Mouse (Mus musculus) spleen, postnatal 14 days (tissue): ENCODE results near the gene Gm21974.
A peak's percentile ranks its signal among the peaks of the same experiment; 100 is the strongest.
"Not testable (repeated sequence)": the region's sequence is repeated elsewhere in the genome, so short reads cannot be mapped to it uniquely, and the experiment has no call there.

Source experiments
- DNase-seq, 2 experiments: peaks; one replicate each; pipeline ENCODE4 v3.0.0; 2021 to 2022; ENCODE audit warnings: low spot score in 2 of 2

Gm21974 gene

DNA sequence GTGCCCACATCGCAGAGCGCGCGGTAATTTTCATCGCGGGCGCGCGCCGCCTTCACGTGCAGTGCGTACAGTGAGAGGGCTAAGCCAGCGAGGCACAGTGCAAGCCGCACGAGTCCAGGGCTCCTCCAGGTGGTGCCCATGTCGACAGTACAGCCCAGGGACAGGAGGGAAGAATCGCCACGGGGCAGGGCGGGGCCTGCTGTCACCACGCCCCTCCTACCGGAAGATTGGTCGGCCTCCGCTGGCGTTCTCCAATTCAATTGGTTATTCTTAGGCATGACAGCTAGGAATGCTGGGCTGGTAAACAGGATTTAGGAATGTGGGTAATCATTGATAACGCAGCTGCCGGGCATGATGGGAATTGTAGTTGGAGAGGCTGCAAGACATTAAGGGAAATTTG is at the start of gene Gm21974, which contains the start of gene Vkorc1:
TSS of gene Gm21974 (minus strand) at position 13 of the 400 bp plus-strand sequence.
TSS of gene Vkorc1 (minus strand) at position 176 of the 400 bp plus-strand sequence.
- DNase-seq, result peak; percentile 82

DNA sequence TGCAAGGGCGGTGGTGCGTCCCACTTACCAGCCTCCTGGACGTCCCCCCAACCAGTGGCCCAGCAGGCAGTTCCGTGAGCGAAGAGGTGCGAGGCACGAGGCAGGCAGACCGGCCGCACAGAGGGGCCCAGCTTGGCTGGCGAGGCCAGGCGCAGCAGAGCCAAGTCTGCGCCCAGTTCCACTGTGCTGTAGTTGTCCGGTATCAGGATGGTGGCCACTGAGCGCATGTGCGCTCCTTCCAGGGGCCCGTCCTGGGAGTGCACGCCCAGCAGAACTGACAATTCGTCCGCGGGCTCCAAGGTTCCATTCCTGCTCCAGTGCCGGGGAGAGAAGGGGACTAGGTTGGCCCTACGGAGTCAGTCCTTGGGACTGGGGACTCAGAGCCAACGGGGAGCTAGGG is 49.4 kb upstream of the Gm21974 start:
- DNase-seq, result no peak

DNA sequence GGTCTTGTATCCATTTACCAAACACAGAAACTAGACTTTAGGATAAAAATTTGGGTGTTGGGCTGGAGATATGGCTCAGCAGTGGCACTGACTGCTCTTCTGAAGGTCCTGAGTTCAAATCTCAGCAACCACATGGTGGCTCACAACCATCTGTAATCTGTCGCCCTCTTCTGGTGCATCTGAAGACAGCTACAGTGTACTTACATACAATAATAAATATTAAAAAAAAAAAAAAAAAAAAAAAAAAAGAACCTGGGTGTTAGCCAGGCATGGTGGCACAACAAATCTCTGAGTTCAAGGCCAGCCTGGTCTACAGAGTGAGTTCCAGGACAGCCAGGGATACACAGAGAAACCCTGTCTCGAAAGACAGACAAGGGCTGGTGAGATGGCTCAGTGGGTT is 46.8 kb upstream of the Gm21974 start:
- DNase-seq, result not testable (repeated sequence)

DNA sequence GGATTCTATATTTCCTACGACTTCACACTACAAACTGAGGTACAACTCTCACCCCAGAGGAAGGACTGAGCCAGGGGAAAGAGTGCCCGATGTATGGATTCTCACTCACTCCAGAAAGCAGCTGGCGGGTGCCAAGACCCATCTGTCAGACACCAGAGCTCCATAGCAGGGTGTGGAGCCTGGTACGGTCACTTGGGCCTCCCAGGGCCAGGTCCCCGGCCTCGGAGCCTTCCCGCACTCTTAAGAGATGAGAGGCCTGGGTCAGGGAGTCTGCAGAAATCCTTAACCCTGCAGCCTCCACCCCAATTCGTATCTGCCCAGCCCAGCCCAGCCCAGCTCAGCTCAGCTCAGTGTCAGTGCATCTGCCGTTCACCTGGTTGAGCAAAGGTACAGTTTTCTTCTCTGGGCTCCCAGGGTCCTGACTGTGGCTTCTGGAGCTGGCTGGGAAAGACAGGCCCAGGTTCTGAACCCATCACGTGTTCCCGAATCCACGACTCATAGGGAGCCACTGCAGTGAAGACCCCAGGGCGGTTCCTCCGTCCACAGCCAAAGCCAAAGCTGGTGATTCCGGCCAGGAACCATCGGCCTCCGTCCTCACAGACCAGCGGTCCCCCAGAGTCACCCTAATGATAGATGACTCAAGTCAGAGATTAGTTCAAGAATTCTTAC is 41.1 kb upstream of the Gm21974 start:
- no peak for DNase-seq

DNA sequence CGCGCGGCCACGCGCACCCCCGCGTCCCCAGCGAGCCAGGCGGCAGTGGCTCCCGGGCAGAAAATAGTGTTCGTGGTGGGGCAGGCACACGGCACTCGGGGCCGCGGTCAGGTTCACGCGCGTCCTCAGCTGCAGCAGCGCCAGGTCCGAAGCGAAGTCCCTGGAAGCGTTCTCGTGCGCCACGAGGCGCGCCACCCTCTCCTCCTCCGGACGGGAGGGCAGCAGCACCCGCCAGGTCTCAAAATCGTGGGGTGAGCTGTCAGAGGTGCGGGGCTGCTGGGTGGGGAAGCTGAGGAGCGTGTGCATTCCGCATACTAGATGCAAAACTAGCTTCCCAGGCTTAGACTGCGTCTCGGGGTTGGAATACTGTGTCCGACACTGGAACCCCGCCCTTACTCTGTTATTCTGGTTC is 40.5 kb upstream of the Gm21974 start:
- DNase-seq, result no peak

DNA sequence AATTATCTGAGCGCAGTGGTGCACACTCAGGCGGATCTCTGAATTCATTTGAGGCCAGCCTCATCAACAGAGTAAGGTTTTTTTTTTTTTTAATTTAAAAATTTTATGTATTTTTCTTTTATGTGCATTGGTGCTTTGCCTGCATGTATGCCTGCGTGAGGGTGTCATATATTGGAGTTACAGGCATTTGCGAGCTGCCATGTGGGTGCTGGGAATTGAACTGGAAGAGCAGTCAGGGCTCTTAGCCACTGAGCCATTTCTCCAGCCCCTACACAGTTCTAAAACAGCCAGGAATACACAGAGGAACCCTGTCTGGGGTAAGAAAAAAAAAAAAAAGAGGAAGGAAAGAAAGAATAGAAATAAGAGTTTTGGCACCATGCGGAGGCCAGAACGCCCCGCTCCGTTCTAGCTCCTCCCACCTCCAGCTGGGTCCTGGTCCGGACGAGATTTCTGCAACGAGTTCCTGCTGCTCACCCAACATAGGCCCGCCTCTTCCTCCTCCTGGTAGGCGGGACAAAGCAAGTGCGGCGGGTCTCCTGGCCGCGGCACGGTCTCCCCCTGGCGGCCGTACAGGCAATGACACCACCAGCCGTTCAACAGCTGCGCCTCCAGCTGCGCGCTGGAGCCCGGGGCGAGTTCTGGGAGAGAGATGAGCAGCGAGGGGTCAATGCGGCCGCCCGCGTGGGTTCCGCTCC is 39.9 kb upstream of the Gm21974 start:
- DNase-seq, result peak; percentile 89 to 94

DNA sequence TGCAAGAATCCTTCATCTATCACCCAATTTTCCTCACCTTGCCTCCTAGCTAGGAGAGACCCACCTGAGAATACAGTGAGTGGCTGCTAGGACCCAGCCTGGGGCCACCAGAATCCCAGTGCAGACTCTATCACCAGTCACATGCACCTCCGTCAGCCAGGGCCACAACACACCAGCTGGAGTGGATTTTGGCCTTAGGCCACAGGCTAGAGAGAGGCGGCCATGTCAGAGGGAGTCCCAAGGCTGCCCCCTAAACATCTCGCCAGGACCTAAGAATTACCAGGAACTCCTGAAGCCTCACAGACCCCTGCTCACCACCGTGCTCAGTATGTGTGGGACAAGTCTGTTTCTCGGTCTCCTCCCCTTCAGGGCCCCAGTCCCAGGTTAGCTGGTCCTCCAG is 38.8 kb upstream of the Gm21974 start:
- no peak for DNase-seq

DNA sequence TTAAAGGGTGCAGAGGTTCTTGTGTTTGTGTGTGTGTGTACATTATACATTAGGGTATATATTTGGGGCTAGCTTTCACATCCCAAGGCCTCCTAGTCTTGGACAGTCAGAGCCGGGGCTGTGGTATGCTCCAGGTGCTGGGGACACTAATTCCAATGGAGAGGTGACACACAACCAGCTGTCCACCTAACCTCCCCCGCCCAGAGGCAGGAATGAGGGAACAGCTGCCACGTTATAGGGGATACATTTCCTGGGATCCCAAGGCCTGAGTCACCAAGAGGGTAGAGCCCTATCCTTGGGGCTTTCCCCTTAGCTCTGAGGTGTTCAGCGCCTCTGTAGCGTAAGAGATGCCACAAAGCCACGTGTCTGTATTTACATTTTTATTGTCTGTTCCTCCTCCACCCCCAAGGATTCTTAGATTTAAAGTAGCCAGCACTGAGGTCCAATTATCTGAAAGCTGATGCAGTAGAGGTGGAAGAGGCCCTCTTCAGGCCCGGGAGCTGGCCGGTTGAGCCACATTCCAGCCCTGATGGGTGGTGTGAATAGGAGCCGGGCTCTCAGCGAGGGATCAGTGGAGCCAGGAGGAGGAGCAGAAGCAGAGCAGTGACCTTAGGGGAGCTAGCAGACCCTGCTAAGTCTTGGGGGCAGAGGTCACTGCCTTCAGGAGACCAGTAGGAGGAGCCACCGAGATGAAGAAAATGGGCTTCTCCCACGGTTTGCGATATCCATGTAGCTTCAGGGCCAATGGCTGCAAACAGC is 37.2 kb upstream of the Gm21974 start:
- DNase-seq, result no peak

DNA sequence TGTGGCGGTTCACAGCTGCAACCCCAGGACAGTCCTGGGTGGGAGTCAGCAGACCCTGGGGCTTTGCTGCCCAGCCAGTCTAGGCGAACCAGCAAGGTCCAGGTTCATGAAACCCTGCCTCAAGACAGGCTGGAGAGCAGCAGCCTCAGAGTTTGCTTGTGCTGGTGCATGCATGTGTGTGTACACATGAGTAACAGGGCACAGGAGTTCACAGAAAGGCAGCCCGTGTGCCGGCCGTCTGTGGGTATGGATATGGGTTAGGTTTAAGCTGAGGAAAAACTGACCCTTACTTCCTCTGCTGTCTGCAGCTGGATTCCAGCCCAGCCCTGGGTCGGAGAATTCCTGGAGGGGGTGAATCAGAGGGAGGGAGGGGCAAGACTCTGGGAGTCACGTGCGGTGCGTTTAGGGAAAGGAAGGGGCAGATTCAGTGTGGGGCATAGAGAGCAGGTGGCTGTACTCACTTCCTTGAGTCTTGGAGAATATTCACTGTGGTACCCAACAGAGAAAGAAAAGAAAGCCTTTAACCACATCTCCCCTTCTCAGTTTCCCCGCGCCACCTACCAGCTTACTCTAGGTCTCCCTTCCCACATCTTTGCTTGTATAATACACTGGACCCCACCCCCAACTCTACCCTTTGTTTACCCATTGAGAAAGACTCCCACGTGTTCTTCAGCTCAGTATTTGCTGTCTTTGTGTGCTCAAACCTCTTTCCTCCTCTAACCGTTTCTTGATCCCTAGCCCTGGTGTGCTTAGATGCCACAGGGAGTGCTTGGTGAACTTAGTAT is 36.3 kb upstream of the Gm21974 start:
- DNase-seq, result no peak

DNA sequence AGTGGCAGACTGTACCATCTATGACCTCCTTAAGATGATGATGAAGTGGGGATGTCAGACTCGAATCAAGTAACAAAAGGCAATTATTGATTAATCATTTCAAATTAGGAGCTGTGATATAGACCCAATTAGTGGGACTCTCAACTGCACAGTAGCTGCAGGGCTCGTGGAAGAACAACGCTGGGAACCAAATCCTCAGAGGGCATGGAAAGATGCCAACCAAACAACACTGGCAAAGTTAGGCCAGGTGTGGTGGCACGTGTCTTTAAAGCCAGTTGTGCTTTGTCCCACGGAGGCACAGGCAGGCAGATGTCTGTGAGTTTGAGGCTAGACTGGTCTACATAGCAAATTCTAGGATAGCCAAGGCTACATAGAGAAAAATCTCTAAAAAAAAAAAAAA is 35.4 kb upstream of the Gm21974 start:
- DNase-seq, result no peak

DNA sequence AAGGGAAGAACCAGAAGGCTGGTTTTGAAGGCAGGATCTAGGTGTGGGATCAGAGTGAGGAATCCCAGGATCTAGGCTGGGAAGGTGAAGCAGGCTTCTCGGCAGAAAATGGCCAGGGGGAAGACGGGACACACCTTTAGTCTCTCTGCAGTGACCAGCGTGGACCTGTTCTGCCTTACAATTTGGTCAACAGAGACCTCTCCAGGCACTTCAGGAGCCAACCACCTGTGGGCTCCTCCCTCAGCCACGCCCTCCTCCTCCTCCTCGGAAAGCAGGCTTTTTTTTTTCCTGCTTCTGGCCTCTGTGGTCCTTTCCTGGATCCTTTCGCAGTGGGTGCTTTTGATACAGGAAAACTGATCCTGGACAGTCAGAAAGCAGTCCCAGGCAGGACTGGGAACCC is 34.7 kb upstream of the Gm21974 start, which contains the start of gene Prss8:
TSS of gene Prss8 (minus strand) at position 182 of the 400 bp plus-strand sequence.
- DNase-seq, result no peak

DNA sequence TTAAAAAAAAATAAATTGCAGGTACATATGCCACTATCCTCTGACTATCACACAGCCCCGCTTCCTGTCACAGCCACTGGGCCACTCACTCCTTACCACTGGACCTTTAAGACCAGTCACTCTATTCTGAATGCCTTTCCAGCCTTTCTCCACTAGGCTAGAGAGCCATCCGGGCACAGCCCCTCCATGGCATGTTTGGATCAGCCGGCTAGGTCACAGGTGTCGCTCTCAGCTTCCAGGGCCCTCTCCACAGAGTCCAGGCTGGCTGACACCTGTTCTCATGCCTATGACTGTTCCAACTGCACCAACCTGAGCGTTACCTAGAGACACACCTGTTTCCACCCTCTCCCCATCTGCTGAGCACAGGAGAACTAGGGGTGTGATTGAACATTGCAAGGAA is 33.3 kb upstream of the Gm21974 start:
- no peak for DNase-seq

DNA sequence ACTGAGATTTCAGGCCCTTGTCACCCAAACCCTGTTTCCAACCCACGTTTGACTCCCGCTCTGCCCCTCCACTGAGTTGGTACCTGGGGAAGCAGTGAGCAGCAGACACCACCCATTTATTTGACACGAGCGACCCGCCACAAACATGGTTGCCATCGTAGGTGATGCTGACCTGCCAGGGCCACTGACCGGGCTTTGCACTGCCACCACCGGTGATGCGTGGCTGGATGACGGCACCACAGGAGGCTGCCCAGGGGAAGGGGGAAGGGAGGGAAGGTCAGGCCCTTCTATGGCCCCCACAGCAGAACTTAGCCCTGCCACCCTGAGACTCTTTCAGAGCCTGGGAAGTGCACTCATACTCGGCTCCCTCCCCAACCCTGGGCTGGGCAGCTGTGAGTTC is 32.5 kb upstream of the Gm21974 start:
- no peak for DNase-seq

DNA sequence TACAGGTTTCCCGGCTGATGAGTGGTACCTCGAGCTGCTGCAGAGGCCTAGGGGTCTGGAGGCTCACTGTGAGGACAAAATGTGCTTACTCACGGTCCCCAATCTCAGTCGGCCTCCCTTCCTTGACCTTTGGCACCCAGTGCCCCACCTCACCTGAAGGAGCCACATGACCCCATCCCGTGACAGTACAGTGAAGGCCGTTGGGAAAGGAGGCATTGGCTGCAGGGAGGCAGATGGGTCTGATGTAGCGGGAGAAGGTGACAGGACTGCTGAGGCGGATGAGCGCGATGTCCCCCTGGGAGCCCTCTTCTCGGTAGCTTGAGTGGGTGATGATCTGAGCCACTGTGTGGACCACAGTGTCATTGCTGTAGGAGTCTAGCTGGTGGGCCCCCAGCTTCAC is 31.6 kb upstream of the Gm21974 start:
- DNase-seq, result no peak

DNA sequence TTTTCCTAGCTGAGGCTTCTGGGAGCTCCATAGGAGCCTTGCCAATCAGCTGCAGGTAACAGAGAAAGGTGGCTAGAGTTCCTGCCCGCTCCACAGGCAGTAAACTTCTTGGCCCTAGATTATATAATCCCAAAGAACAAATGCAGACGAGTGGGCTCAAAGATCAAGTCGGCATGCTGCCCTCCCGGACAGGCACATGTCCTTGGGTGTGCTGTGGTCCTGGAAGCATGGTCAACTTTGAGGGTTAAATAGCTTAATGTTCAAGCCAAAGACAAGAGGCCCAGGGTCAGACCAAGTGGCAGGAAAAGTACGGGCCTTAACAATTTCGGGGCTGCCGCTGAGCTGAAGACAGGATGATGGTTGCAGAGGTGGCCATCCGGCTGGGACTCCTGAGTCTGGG is 30.8 kb upstream of the Gm21974 start:
- DNase-seq, result no peak

DNA sequence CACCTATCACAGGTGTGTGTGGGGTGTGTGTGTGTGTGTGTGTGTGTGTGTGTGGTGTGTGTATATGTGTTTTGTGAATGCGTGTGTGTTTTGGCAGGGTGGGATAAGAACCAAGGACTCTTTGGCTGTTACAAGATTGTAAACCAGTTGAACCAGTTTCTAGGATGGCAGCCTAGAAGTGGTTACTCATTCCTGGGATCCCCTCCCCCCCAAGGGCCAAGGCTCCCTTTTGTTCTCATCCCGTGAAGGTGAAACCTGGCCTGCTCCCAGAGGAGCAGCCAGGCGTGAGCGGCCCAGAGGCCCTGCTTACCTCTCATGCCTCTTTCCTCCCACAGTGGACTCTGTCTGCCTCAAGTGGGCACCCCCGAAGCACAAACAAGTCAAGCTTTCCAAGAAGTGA is 30.0 kb upstream of the Gm21974 start:
- DNase-seq, result no peak

DNA sequence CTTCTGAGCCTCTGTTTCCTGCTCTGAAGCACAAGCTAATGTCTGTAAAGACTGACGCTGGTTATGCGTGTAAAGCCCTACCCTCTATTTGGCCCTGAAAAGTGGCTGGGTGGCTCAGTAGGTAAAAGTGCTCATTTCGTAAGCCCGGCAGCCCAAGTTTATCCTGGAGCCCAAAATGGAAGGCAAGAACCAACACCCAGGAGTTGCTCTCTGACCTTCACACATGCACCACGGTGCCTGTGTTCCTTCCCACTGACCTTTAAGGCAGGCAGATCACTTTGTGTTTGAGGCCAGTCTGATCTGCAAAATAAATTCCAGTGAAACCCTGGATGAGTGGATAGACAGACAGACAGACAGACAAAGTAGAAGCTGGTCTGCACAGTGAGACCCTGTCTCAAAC is 28.5 kb upstream of the Gm21974 start:
- no peak for DNase-seq

DNA sequence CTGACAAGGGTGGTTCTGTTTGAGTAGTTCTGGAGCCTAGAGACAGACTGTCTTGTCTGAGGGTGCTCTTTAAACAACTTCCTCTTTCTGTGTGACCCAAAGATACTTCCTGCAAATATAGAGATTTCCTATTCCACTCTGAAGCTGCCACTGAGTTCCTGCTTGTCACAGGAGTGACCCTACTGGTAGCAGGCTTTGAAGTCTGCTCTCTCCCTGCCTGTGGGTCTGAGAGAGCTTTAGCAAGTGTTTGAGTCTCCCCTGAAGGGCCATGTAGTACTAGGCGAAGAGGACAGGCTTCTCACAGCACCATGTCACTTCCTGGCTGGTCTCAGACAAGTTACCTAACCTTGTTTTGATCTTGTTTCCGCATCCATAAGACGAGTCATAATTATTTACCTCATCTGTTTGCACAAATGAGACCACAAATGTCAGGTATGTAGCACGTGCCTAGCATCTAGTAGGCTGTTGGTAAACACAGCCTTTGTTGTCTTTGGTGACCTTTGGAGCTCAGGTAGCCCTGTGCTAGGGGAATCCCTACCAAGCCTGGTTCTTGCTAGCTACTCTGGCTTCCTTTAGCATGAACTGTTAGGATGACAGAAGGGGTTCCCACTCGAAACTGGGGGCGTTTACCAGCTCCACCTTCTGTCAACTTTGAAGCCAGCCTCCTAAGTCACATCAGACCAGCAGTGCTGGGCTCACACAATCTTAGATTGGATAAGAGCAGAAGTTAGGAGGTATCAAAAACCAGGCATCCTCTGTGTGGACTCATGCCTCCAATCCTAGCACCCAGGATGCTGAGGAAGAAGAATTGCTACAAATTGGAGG is 27.4 kb upstream of the Gm21974 start:
- no peak for DNase-seq

DNA sequence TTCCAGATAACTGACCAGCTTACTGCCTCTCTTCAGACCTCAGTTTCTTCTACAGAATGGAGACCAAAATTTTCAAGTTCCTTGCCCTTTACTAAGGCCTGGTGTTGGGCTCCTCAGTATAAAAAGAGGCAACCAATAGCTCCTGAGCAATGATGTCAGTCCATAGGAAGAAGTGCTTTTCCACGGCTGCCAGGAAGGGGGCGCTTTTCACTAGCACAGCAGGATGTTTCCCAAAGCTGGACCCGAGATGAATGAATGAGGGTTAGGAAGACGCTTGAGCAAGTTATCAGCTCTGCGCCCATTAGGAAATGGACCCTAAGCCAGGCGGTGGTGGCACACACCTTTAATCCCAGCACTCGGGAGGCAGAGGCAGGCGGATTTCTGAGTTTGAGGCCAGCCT is 26.3 kb upstream of the Gm21974 start:
- DNase-seq, result no peak

DNA sequence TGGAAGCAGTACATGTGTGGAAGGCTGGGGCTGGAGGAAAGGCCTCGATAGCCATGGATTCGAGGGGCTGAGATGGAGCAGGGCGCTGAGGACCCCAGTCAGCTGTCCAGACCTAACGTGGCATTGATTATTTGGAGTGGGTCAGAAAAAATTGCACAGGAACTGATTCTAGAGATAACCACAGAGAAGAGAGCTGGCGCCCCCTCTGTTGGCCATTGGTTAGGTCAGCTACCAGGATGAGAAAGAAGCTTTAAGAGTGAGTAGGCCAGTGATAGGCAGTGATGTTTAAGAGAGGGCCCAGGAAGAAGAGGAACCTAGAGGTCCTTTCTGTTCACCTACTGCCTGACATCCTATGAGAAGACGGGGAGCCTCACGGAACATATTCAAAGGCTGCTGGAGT is 24.0 kb upstream of the Gm21974 start:
- peak in 1 of 2 experiments; percentile 39 for DNase-seq

DNA sequence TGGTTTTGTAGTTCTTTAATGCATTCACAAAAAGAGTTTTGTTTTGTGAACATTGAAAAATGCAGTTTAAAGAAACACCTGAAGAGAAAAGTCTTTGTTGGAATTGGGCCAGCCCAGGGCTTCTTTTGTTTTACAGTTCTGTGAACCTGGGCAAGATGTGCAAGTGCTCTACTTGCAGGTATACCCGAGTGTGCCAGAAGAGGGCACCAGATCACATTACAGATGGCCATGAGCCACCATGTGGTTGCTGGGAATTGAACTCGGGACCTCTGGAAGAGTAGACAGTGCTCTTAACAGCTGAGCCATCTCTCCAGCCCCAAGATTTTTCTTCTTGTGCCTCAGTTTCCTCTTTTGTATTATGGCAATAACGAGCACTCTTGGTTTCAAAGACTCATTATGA is 22.9 kb upstream of the Gm21974 start:
- DNase-seq, result peak; percentile 30 to 63
